Mouse (Mus musculus) liver, embryonic 13.5 days (tissue): Measurements from ENCODE around the gene Igsf6. TPM values are rescaled to one million over a fixed set of nuclear protein-coding genes. Genes with fewer than 3 reads are reported as not detected.

Source experiments
- ATAC-seq: fragments of 200-750 bp; cut with Nextera tagmentation; 2 replicates; pipeline ENCODE4 v1.8.0; 2017; ENCODE audit warnings: low read depth, mild to moderate bottlenecking, moderate number of reproducible peaks, moderate library complexity
- DNase-seq: peaks from one replicate; pipeline ENCODE4 v3.0.0; 2022
- H3K27ac ChIP-seq: fragments of 300-500 bp; sonication (generic); 2 replicates; pipeline ENCODE4 v1.5.1; 2015; ENCODE audit warnings: moderate library complexity, mild to moderate bottlenecking, inconsistent platforms
- H3K27me3 ChIP-seq: fragments of 300-500 bp; sonication (generic); 2 replicates; pipeline ENCODE4 v1.6.1; 2015; ENCODE audit warnings: mild to moderate bottlenecking, inconsistent platforms
- H3K36me3 ChIP-seq: fragments of 300-500 bp; sonication (generic); 2 replicates; pipeline ENCODE4 v1.6.1; 2015; ENCODE audit warnings: mild to moderate bottlenecking, inconsistent platforms
- H3K4me1 ChIP-seq: fragments of 300-500 bp; sonication (generic); replicated peaks from 2 replicates; pipeline ENCODE4 v1.6.1; 2015; ENCODE audit warnings: inconsistent platforms
- H3K4me2 ChIP-seq: fragments of 300-500 bp; sonication (generic); 2 replicates; pipeline ENCODE4 v1.6.1; 2015; ENCODE audit warnings: inconsistent platforms, mild to moderate bottlenecking, moderate library complexity
- H3K4me3 ChIP-seq: fragments of 300-500 bp; sonication (generic); replicated peaks from 2 replicates; pipeline ENCODE4 v1.5.1; 2015; ENCODE audit warnings: mild to moderate bottlenecking, inconsistent platforms
- H3K9ac ChIP-seq: fragments of 300-500 bp; sonication (generic); 2 replicates; pipeline ENCODE4 v1.6.1; 2015; ENCODE audit warnings: mild to moderate bottlenecking, inconsistent platforms
- H3K9me3 ChIP-seq: fragments of 300-500 bp; sonication (generic); replicated peaks from 2 replicates; pipeline ENCODE4 v1.6.1; 2016; ENCODE audit warnings: inconsistent platforms
- WGBS: fragments of 180-500 bp; shearing (Covaris S2); methylation state at CpG from one replicate; pipeline ENCODE4 v1.1.7; 2015; ENCODE audit not compliant: insufficient replicate concordance; 5-methylcytosine and 5-hydroxymethylcytosine counted together
- polyA plus RNA-seq: library from polyadenylated mRNA; unstranded; fragments of >200 nt; fragmentation: Nextera tagmentation; extraction: Ambion mirVana; gene quantifications from 2 replicates; pipeline ENCODE4 v1.2.1, GENCODE M21; 2015

Gene Igsf6
- polyA plus RNA-seq, 1 experiment from 2014 or later, result 6.8 TPM

- ATAC-seq (no peak), DNase-seq (no peak)
- peaks cover 45% of the 10 kb centered on the region for H3K36me3 ChIP-seq
- H3K4me2 ChIP-seq, result no peak overlapping the region
- 87% methylated on average over 4 of the region's 4 CpGs for WGBS
- H3K4me1 ChIP-seq, result no peaks in the 10 kb centered on the region
- H3K9me3 ChIP-seq, result no peaks in the 10 kb centered on the region
- H3K4me3 ChIP-seq, result no peak overlapping the region
- no peaks in the 10 kb centered on the region for H3K27me3 ChIP-seq
- no peak overlapping the region for H3K9ac ChIP-seq
- no peak overlapping the region for H3K27ac ChIP-seq
Observed at GRCm38 (mm10) chr7:121053071-121053470, 21.3 kb downstream of the Igsf6 start.

DNA sequence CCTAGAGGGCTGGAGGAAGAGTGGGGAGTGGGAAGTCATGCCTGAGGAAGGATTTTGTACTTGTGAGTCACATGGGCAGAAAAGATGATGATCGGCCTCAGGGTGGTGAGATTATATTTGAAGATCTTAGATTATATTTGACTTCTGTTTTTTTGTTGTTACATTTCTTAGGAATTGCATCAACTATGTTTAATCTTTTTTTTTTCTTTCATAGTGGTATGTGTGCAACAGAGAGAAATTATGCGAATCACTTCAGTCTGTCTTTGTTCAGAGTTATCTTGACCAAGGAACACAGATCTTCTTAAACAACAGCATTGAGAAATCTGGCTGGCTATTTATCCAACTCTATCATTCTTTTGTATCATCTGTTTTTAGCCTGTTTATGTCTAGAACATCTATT, 26.7 kb downstream of the Igsf6 start:
- no peak overlapping the region for H3K27ac ChIP-seq
- H3K4me1 ChIP-seq, result peaks cover 17% of the 10 kb centered on the region; the same call in 1 of the 2 replicates
- no peaks in the 10 kb centered on the region for H3K9me3 ChIP-seq
- ATAC-seq (no peak), DNase-seq (no peak)
- peaks cover 12% of the 10 kb centered on the region for H3K36me3 ChIP-seq
- H3K4me3 ChIP-seq, result no peak overlapping the region
- 89% methylated on average over 2 of the region's 2 CpGs for WGBS
- no peak overlapping the region for H3K4me2 ChIP-seq
- H3K9ac ChIP-seq, result no peak overlapping the region
- H3K27me3 ChIP-seq, result no peaks in the 10 kb centered on the region

- DNase-seq (no peak), ATAC-seq (no peak)
- no peak overlapping the region for H3K4me3 ChIP-seq
- peaks cover 6% of the 10 kb centered on the region; the same call in 1 of the 2 replicates for H3K36me3 ChIP-seq
- no peak overlapping the region for H3K27ac ChIP-seq
- H3K9me3 ChIP-seq, result no peaks in the 10 kb centered on the region
- WGBS, result 82% methylated on average over 6 of the region's 6 CpGs
- H3K4me1 ChIP-seq, result peaks cover 24% of the 10 kb centered on the region
- no peak overlapping the region for H3K9ac ChIP-seq
- H3K4me2 ChIP-seq, result no peak overlapping the region
- H3K27me3 ChIP-seq, result no peaks in the 10 kb centered on the region
Observed at GRCm38 (mm10) chr7:121045671-121046453, 28.5 kb downstream of the Igsf6 start.

- Histone ChIP-seq H3K9ac (no peak overlapping the region), H3K4me1 (peaks cover 35% of the 10 kb centered on the region), H3K4me2 (no peak overlapping the region), H3K9me3 (no peaks in the 10 kb centered on the region), H3K4me3 (no peak overlapping the region), H3K36me3 (0 out of 2 replicates have a peak, but pooled peaks cover 3% of the 10 kb centered on the region), H3K27me3 (no peaks in the 10 kb centered on the region), H3K27ac (no peak overlapping the region)
- 38% methylated on average over 1 of the region's 1 CpGs for WGBS
- DNase-seq (no peak), ATAC-seq (no peak)
Observed at GRCm38 (mm10) chr7:121044251-121044650, 30.1 kb downstream of the Igsf6 start.

DNA sequence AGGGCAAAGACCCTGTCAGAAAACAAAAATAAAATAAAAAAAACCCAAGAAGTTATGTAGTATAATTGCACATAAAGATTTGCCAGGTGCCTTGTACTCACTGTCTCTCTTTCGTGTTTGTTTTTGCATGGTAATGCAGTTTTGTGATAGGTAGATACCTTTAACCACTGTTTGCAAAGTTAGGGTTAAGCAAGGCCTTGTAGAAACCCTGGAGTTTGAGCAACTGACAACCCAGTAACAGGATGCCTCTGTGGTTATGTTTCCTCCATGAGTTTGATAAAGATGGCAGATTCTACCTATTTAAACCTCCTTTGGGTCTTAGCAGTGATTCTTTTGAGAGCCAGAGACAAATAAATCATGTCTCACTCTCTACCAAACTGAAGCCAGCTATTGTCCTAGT, 30.9 kb downstream of the Igsf6 start:
- H3K4me1 ChIP-seq, result peaks cover 35% of the 10 kb centered on the region
- DNase-seq (no peak), ATAC-seq (no peak)
- no peak overlapping the region for H3K9ac ChIP-seq
- no peaks in the 10 kb centered on the region for H3K27me3 ChIP-seq
- 62% methylated on average over 1 of the region's 1 CpGs for WGBS
- no peak overlapping the region for H3K4me2 ChIP-seq
- H3K9me3 ChIP-seq, result no peaks in the 10 kb centered on the region
- no peak overlapping the region for H3K4me3 ChIP-seq
- H3K27ac ChIP-seq, result no peak overlapping the region
- H3K36me3 ChIP-seq, result 0 out of 2 replicates have a peak, but pooled peaks cover 2% of the 10 kb centered on the region

- Histone ChIP-seq H3K4me3 (no peak overlapping the region), H3K27me3 (no peaks in the 10 kb centered on the region), H3K4me2 (no peak overlapping the region), H3K4me1 (peaks cover 38% of the 10 kb centered on the region), H3K9me3 (no peaks in the 10 kb centered on the region), H3K9ac (no peak overlapping the region), H3K36me3 (no peaks in the 10 kb centered on the region), H3K27ac (no peak overlapping the region)
- no peak for DNase-seq
- 82% methylated on average over 3 of the region's 3 CpGs for WGBS
- no peak for ATAC-seq
Observed at GRCm38 (mm10) chr7:121043004-121043403, 31.4 kb downstream of the Igsf6 start.

GRCm38 (mm10) chr7:121041989-121042388, 32.4 kb downstream of the Igsf6 start:
- H3K9ac ChIP-seq, result no peak overlapping the region
- ATAC-seq (no peak), DNase-seq (no peak)
- 71% methylated on average over 1 of the region's 1 CpGs for WGBS
- no peak overlapping the region for H3K4me3 ChIP-seq
- H3K4me1 ChIP-seq, result peaks cover 43% of the 10 kb centered on the region
- H3K36me3 ChIP-seq, result no peaks in the 10 kb centered on the region
- H3K4me2 ChIP-seq, result no peak overlapping the region
- no peaks in the 10 kb centered on the region for H3K9me3 ChIP-seq
- H3K27ac ChIP-seq, result no peak overlapping the region
- no peaks in the 10 kb centered on the region for H3K27me3 ChIP-seq

DNA sequence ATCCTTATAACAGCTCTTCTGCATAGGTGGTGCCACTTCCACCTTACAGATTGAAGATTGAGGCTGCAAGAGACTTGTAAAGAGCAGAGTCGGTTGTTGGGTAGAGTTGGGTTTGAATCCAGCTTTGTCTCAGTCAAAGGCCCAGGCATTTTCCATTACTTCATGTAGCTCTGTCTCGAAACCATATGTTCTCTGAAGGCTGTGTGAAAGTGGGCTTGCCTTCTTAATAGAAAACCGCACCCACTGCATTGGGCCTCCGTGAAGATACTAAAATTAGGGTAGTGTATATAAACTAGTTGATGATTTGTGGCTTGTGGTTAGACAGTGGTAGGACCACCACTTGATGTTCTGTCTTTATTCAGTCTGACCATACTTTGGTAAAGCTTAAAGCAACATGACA, 33.8 kb downstream of the Igsf6 start:
- DNase-seq (no peak), ATAC-seq (no peak)
- Histone ChIP-seq H3K4me3 (no peak overlapping the region), H3K27me3 (no peaks in the 10 kb centered on the region), H3K27ac (no peak overlapping the region), H3K9me3 (no peaks in the 10 kb centered on the region), H3K36me3 (no peaks in the 10 kb centered on the region), H3K4me1 (peaks cover 54% of the 10 kb centered on the region), H3K4me2 (no peak overlapping the region), H3K9ac (no peak overlapping the region)
- 54% methylated on average over 4 of the region's 4 CpGs for WGBS

- Histone ChIP-seq H3K27ac (peak overlapping the region; percentile 86), H3K9ac (peak overlapping the region; percentile 98), H3K4me1 (peaks cover 35% of the 10 kb centered on the region), H3K4me3 (peak overlapping the region; percentile 96), H3K9me3 (no peaks in the 10 kb centered on the region), H3K36me3 (no peaks in the 10 kb centered on the region), H3K4me2 (peak overlapping the region; percentile 86), H3K27me3 (peaks cover 16% of the 10 kb centered on the region)
- under 1% methylated on average over 24 of the region's 24 CpGs for WGBS
- ATAC-seq, result peak; percentile 35
- peak; percentile 17 for DNase-seq
Observed at GRCm38 (mm10) chr7:121035161-121035721, 39.1 kb downstream of the Igsf6 start.

DNA sequence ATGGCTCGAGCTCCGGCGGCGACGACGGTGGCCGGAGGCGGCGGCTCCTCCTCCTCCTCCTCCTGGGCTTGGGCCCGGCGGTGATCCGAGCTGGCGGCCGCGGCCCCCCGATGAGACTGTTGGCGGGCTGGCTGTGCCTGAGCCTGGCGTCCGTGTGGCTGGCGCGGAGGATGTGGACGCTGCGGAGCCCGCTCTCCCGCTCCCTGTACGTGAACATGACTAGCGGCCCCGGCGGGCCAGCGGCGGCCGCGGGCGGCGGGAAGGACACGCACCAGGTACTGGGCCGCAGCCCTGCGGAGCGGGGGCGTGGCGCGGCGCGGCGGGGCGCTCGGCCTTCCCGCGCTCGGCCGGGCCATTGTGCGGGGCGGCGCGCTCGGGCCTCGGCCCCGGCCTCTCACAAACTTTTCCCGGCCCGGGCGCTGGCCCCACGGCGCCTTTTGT, 39.7 kb downstream of the Igsf6 start:
- no peaks in the 10 kb centered on the region for H3K9me3 ChIP-seq
- peak overlapping the region; percentile 98 for H3K9ac ChIP-seq
- peak; percentile 80 for ATAC-seq
- no peaks in the 10 kb centered on the region for H3K36me3 ChIP-seq
- peak overlapping the region; percentile 86 for H3K27ac ChIP-seq
- peaks cover 17% of the 10 kb centered on the region for H3K27me3 ChIP-seq
- DNase-seq, result peak; percentile 46
- H3K4me2 ChIP-seq, result peak overlapping the region; percentile 86
- WGBS, result 0% methylated on average over 28 of the region's 63 CpGs
- H3K4me3 ChIP-seq, result peak overlapping the region; percentile 96
- peaks cover 30% of the 10 kb centered on the region for H3K4me1 ChIP-seq

DNA sequence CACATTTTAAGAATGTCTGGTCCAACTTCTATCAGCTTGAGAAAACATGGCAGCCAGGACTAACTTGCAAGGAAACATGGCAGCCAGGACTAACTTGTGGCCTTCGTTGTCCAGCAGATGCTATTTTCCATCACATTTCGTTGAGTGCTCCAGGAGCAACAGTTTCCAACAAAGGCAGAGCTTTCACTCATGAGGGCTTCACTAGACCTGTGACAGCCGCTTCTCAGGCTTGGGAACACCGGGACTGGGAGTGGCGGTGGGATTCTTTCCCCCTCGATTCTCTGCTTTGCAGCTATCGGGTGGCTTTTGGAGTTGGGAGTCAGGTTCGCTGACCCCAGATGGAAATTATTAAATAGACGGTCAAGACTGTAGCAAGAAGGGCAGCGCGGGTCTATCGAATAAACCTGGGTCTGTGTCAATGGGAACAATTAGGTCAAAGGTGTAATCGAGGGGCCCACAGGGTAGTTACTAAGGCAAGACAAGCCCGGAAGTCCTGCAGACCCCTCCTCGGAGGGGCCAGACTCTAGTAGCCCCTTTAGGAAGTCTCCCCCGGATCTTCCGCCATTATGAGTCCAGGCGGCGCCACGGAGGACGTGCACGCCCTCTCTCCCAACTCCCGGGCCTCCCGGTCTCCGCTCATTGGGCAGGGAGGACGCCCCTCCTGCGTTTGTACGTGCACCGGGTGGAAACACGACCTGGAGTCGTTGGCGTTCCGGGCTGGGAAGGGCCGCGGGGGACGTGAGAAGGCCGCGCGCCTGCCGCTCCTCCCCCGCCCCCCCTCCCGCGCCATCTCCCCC, 40.3 kb downstream of the Igsf6 start, which contains the start of gene Mettl9:
TSS of gene Mettl9 (plus strand) at position 590 of the 797 bp plus-strand sequence.
- H3K9ac ChIP-seq, result peak within 1 kb of the TSS; percentile 98
- H3K36me3 ChIP-seq, result no peaks in the 10 kb centered on the region
- H3K9me3 ChIP-seq, result no peaks in the 10 kb centered on the region
- H3K4me2 ChIP-seq, result peak within 1 kb of the TSS; percentile 86
- H3K27ac ChIP-seq, result peak within 1 kb of the TSS; percentile 86
- peaks cover 30% of the 10 kb centered on the region for H3K4me1 ChIP-seq
- peaks cover 17% of the 10 kb centered on the region for H3K27me3 ChIP-seq
- ATAC-seq (peak; percentile 96), DNase-seq (peak; percentile 85)
- H3K4me3 ChIP-seq, result peak within 1 kb of the TSS; percentile 96
- 3% methylated on average over 42 of the region's 43 CpGs for WGBS
